Mouse (Mus musculus) forebrain, postnatal 0 days (tissue): ENCODE data around the gene Rhebl1. TPM values are rescaled to one million over a fixed set of nuclear protein-coding genes. Genes with fewer than 3 reads are reported as not detected.
A peak's percentile ranks its signal among the peaks of the same experiment; 100 is the strongest.

Experiments
- ATAC-seq: fragments of 200-750 bp; cut with Nextera tagmentation; 2 replicates; pipeline ENCODE4 v1.8.0; 2017; ENCODE audit warnings: mild to moderate bottlenecking, moderate library complexity
- DNase-seq: peaks from one replicate; pipeline ENCODE4 v3.0.0-alpha.2; 2015
- H3K27ac ChIP-seq: fragments of 300-500 bp; sonication (generic); 2 replicates; pipeline ENCODE4 v1.5.1; 2014; ENCODE audit warnings: low read depth, mild to moderate bottlenecking, antibody characterized with exemption, low read length, moderate library complexity, mixed read lengths
- H3K27me3 ChIP-seq: fragments of 300-500 bp; sonication (generic); 2 replicates; pipeline ENCODE4 v1.6.1; 2014; ENCODE audit warnings: mild to moderate bottlenecking, low read length, mixed read lengths; ENCODE audit not compliant: insufficient read depth
- H3K36me3 ChIP-seq: fragments of 300-500 bp; sonication (generic); 2 replicates; pipeline ENCODE4 v1.6.1; 2014; ENCODE audit warnings: mild to moderate bottlenecking, moderate library complexity; ENCODE audit not compliant: insufficient read depth
- H3K4me1 ChIP-seq: fragments of 300-500 bp; sonication (generic); 2 replicates; pipeline ENCODE4 v1.6.1; 2014; ENCODE audit warnings: antibody characterized with exemption; ENCODE audit not compliant: insufficient read depth
- H3K4me2 ChIP-seq: fragments of 300-500 bp; sonication (generic); 2 replicates; pipeline ENCODE4 v1.6.1; 2014; ENCODE audit warnings: low read depth, mild to moderate bottlenecking, moderate library complexity
- H3K4me3 ChIP-seq: fragments of 300-500 bp; sonication (generic); 2 replicates; pipeline ENCODE4 v1.5.1; 2014; ENCODE audit warnings: low read depth, low read length, mixed read lengths
- H3K9ac ChIP-seq: fragments of 300-500 bp; sonication (generic); 2 replicates; pipeline ENCODE4 v1.6.1; 2014; ENCODE audit warnings: mild to moderate bottlenecking
- H3K9me3 ChIP-seq: fragments of 300-500 bp; sonication (generic); 2 replicates; pipeline ENCODE4 v1.6.1; 2016; ENCODE audit warnings: low read length
- CTCF ChIP-seq: sonication (generic); IDR thresholded peaks from 2 replicates; pipeline ENCODE4 v1.5.1; 2016; ENCODE audit warnings: antibody characterized with exemption, control low read depth, low read depth
- WGBS: fragments of 180-500 bp; shearing (Covaris S2); extraction: QIAGEN DNeasy Blood & Tissue Kit; methylation state at CpG from one replicate; pipeline ENCODE4 v1.1.7; 2014; 5-methylcytosine and 5-hydroxymethylcytosine counted together
- polyA plus RNA-seq: library from polyadenylated mRNA; unstranded; fragments of >200 nt; fragmentation: Nextera tagmentation; extraction: Ambion mirVana; gene quantifications from 2 replicates; pipeline ENCODE4 v1.2.1, GENCODE M21; 2015
- total RNA-seq: library from RNA; depleted of rRNA; stranded (reverse); fragments of >200 nt; gene quantifications from 2 replicates; pipeline ENCODE4 v1.2.3, GENCODE M21; 2014

The Rhebl1 gene
- total and polyA plus RNA-seq, 2 experiments from 2014 or later = 16.5 to 34.1 TPM

DNA sequence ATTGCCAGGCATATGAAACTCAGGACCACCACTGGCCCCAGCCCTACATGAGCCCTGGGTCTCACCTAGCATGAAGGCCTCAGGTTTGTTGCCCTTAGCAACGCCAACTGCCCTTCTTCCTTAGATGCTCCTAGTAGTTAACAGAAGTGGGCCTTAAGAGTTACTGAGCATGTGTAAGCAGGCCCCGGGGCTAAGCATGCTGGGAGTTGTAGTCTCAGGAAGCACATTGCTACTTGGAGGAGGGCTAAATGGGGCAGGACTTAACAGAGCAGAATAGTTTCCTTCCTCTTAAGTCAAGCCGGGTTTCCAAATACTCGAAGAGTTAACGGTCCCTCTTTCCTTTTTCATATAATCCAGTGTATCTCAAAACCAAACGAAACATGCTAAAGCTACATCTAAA lies 27.0 kb downstream of the Rhebl1 start:
- H3K36me3 ChIP-seq = peaks cover 40% of the 10 kb centered on the region
- H3K4me2 ChIP-seq = peak overlapping the region; percentile 91
- no peak overlapping the region for H3K9ac ChIP-seq
- TF ChIP-seq CTCF = no peak
- H3K4me3 ChIP-seq = 0 out of 2 replicates have a peak overlapping the region, but pooled peaks have one; percentile 1
- DNase-seq (peak; percentile 52), ATAC-seq (0 out of 2 replicates have a peak, but pooled peaks have one; percentile 38)
- H3K4me1 ChIP-seq = peaks cover 26% of the 10 kb centered on the region
- no peaks in the 10 kb centered on the region for H3K9me3 ChIP-seq
- no peak overlapping the region for H3K27ac ChIP-seq
- 58% methylated on average over 6 of the region's 6 CpGs for WGBS
- H3K27me3 ChIP-seq = no peaks in the 10 kb centered on the region

DNA sequence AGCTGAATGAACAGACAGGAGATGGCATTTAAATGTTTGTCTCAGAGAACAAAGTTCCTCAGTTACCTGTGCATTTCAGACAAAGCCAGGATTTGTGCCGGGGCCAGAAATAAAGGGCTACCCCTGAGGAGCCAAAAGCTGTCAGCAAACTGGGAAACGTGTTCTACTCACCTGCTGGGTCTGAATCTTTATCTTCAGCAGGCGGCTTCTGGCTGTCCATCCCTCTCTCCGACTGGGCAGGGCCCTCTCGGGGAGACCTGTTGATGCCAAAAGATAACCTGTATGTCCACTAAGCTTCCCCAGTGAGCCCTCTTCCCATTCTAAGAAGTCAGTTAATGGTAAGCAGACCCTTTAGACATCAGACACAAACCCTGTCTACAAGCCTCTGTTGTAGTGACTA lies 27.8 kb downstream of the Rhebl1 start:
- H3K9ac ChIP-seq = no peak overlapping the region
- ATAC-seq (no peak), DNase-seq (no peak)
- no peaks in the 10 kb centered on the region for H3K9me3 ChIP-seq
- H3K4me1 ChIP-seq = peaks cover 26% of the 10 kb centered on the region
- H3K27me3 ChIP-seq = no peaks in the 10 kb centered on the region
- H3K4me2 ChIP-seq = no peak overlapping the region
- H3K4me3 ChIP-seq = no peak overlapping the region
- peaks cover 49% of the 10 kb centered on the region for H3K36me3 ChIP-seq
- no peak for TF ChIP-seq CTCF
- no peak overlapping the region for H3K27ac ChIP-seq
- 91% methylated on average over 5 of the region's 5 CpGs for WGBS

DNA sequence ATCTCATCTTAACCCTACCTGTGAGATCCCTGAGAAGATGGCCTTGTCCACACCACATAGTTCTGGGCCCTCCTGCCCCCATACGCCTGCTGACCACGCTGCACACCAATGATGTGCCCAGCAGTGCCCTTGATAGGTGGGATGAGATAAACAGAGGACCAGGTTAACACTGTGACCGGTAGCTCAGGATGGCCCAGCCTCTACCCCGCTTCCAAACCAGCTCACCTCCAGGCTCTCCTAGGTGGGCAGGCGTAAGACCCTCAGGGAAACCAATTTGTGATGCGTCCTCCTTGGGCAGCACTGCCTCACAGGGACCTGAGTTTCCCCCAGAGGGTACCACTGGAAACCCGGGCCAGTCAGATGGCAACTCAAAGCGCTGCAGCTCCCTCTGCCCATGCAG lies 28.6 kb downstream of the Rhebl1 start:
- Histone ChIP-seq H3K36me3 (peaks cover 56% of the 10 kb centered on the region), H3K9ac (no peak overlapping the region), H3K4me1 (peaks cover 26% of the 10 kb centered on the region), H3K27me3 (no peaks in the 10 kb centered on the region), H3K4me3 (no peak overlapping the region), H3K27ac (no peak overlapping the region), H3K9me3 (no peaks in the 10 kb centered on the region), H3K4me2 (no peak overlapping the region)
- no peak for TF ChIP-seq CTCF
- no peak for DNase-seq
- WGBS = 97% methylated on average over 8 of the region's 8 CpGs
- ATAC-seq = no peak

DNA sequence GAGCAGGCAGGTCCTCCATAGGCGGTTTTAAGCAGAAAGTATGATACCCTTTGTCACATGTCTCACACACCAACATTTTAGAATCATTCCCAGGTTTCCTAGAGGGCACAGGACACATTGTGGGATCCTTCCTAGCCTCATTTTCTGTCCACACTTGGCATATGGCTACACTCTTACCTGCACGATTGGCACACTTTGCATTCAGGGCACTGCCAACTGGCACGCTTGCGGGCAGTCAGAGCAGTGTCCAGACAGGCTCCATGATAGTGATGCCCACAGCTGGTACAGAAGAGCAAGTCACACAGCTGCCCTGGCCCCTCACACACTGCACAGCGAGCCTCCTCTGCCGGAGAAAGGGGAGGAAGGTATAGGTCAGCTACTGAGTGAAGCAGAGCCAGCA lies 29.4 kb downstream of the Rhebl1 start:
- TF ChIP-seq CTCF = no peak
- H3K4me1 ChIP-seq = peaks cover 26% of the 10 kb centered on the region
- peaks cover 64% of the 10 kb centered on the region for H3K36me3 ChIP-seq
- H3K4me3 ChIP-seq = no peak overlapping the region
- H3K9ac ChIP-seq = no peak overlapping the region
- 95% methylated on average over 6 of the region's 6 CpGs for WGBS
- ATAC-seq (no peak), DNase-seq (no peak)
- no peaks in the 10 kb centered on the region for H3K9me3 ChIP-seq
- H3K27ac ChIP-seq = no peak overlapping the region
- no peaks in the 10 kb centered on the region for H3K27me3 ChIP-seq
- no peak overlapping the region for H3K4me2 ChIP-seq

DNA sequence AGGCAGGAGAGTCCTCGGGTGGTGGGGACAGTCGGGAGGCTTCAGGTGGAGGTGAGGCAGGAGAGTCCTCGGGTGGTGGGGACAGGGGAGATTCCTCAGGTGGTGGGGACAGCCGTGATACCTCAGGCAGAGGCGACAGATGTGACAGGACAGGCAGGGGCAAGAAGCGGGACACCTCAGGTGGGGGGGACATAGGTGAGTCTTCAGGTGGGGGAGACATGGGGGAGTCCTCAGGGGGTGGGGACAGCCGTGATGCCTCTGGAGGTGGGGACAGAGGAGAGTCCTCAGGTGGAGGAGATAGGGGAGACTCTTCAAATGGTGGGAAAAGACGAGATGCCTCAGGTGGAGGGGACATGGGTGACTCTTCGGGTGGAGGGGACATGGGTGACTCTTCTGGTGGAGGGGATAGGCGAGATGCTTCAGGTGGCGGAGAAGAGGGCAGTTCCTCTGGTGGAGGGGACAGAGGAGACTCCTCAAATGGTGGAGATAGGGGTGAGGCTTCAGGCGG lies 30.8 kb downstream of the Rhebl1 start:
- Histone ChIP-seq H3K9me3 (no peaks in the 10 kb centered on the region), H3K9ac (no peak overlapping the region), H3K4me1 (peaks cover 11% of the 10 kb centered on the region), H3K36me3 (peaks cover 77% of the 10 kb centered on the region), H3K4me3 (no peak overlapping the region), H3K27ac (no peak overlapping the region), H3K4me2 (no peak overlapping the region), H3K27me3 (no peaks in the 10 kb centered on the region)
- DNase-seq = no peak
- no peak for TF ChIP-seq CTCF
- 93% methylated on average over 12 of the region's 12 CpGs for WGBS
- no peak for ATAC-seq

DNA sequence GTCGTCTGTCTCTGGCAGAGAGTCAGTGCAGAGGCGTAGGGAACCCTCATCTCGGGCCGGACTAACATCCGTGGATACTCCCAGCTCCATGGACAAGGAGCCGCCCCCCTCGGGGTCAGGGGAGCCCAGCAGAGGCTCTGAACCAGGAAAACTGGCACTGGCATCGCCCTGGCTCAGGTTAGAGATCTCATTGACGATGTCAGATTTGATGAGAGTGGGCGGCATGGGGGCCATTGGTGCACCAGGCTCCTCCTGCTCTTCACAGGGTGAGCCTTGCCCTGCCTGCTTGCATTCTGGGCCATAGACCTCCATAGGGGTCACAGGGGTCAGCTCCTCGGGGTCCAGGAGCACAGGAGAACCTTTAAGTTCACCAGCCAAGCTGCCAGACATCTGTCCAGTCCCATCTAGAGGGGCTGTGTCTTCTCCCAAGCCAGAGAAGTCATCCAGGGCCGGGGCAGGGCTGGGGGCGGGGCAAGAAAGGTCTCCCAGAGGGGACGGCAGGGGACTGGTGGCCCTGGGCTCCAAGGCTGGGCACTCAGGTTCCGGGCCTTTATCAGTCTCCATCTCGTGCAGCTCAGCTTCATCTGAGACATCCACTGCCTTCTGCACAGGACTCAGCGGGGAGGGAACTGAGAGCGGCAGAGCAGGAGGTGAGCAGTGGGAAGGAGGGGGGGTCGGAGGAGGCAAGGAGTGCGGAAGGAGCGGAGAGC lies 32.5 kb downstream of the Rhebl1 start:
- no peak for TF ChIP-seq CTCF
- no peak overlapping the region for H3K4me3 ChIP-seq

DNA sequence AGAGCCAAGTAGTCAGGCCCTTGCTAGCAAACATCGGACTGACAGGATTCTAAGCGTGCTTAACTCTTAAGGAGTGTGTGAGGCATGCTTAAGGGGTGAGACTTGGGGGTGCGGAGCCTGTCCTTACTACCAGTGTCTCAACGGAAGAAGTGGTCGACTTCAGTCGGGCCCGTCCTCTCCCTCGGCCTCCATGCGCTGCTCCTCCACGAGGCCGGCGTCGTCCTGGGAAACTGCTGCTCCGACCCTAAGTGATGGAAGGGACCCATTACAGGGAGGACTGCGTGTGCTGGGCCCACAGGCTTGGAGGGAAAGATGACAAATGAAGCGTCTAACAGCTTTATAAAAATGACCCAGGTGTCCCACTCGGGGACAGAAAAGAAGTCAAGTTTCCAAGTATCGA lies 33.4 kb downstream of the Rhebl1 start:
- TF ChIP-seq CTCF = no peak
- ATAC-seq = no peak
- Histone ChIP-seq H3K36me3 (peaks cover 97% of the 10 kb centered on the region), H3K27me3 (no peaks in the 10 kb centered on the region), H3K4me1 (no peaks in the 10 kb centered on the region), H3K9me3 (no peaks in the 10 kb centered on the region), H3K27ac (no peak overlapping the region), H3K4me2 (no peak overlapping the region), H3K9ac (no peak overlapping the region), H3K4me3 (no peak overlapping the region)
- DNase-seq = no peak
- 95% methylated on average over 18 of the region's 18 CpGs for WGBS

More for the DNA sequence above, 32.5 kb downstream of the Rhebl1 start:
- 86% methylated on average over 21 of the region's 21 CpGs for WGBS
- ATAC-seq (no peak), DNase-seq (no peak)
- no peaks in the 10 kb centered on the region for H3K9me3 ChIP-seq
- no peak overlapping the region for H3K27ac ChIP-seq
- peaks cover 93% of the 10 kb centered on the region for H3K36me3 ChIP-seq
- no peaks in the 10 kb centered on the region for H3K27me3 ChIP-seq
- no peak overlapping the region for H3K9ac ChIP-seq
- no peak overlapping the region for H3K4me2 ChIP-seq
- H3K4me1 ChIP-seq = no peaks in the 10 kb centered on the region
